Mouse (Mus musculus) ovary, adult 18-20 months (tissue): ENCODE measurements around the gene Ipo8.

Source experiments
- DNase-seq: peaks from one replicate; pipeline ENCODE4 v3.0.0; 2022; ENCODE audit warnings: low spot score, mixed read lengths

The Ipo8 gene

GRCm38 (mm10) chr6:148830748-148831727 is at the start of gene Ipo8:
Gene Ipo8 (minus strand): TSS chr6:148831467.
- peak; percentile 94 for DNase-seq

- no peak for DNase-seq
These were observed 42.6 kb upstream of the Ipo8 start for GRCm38 (mm10) chr6:148873911-148874310.

GRCm38 (mm10) chr6:148845629-148846028 is 14.4 kb upstream of the Ipo8 start:
- no peak for DNase-seq

- no peak for DNase-seq
These were observed 10.5 kb upstream of the Ipo8 start for GRCm38 (mm10) chr6:148841760-148842159.

- DNase-seq = no peak
These were observed 7.2 kb upstream of the Ipo8 start for GRCm38 (mm10) chr6:148838460-148838859.

- DNase-seq = no peak
These were observed 458 bp upstream of the Ipo8 start for GRCm38 (mm10) chr6:148831728-148832121.

- no peak for DNase-seq
These were observed 916 bp downstream of the Ipo8 start for GRCm38 (mm10) chr6:148830355-148830747.

- DNase-seq = no peak
These were observed 5.1 kb downstream of the Ipo8 start for GRCm38 (mm10) chr6:148826119-148826518.

- DNase-seq = no peak
These were observed 12.5 kb downstream of the Ipo8 start for GRCm38 (mm10) chr6:148818624-148819343.

GRCm38 (mm10) chr6:148816751-148817150 is 14.5 kb downstream of the Ipo8 start:
- DNase-seq = no peak

GRCm38 (mm10) chr6:148811117-148811516 is 20.1 kb downstream of the Ipo8 start:
- no peak for DNase-seq

GRCm38 (mm10) chr6:148799773-148800172 is 31.5 kb downstream of the Ipo8 start:
- DNase-seq = no peak

- DNase-seq = no peak
These were observed 36.1 kb downstream of the Ipo8 start for GRCm38 (mm10) chr6:148795145-148795544.

- no peak for DNase-seq
These were observed 42.1 kb downstream of the Ipo8 start for GRCm38 (mm10) chr6:148789010-148789673.

GRCm38 (mm10) chr6:148786186-148786585 is 45.1 kb downstream of the Ipo8 start:
- DNase-seq = no peak

GRCm38 (mm10) chr6:148784418-148784817 is 46.8 kb downstream of the Ipo8 start:
- no peak for DNase-seq

GRCm38 (mm10) chr6:148776236-148776635 is 55.0 kb downstream of the Ipo8 start:
- no peak for DNase-seq

- DNase-seq = no peak
These were observed 59.8 kb downstream of the Ipo8 start for GRCm38 (mm10) chr6:148771423-148771822.

- DNase-seq = no peak
These were observed 62.8 kb downstream of the Ipo8 start for GRCm38 (mm10) chr6:148768419-148768818.

GRCm38 (mm10) chr6:148767228-148767627 is 64.0 kb downstream of the Ipo8 start:
- no peak for DNase-seq

GRCm38 (mm10) chr6:148761967-148762712 is 69.1 kb downstream of the Ipo8 start:
- DNase-seq = no peak

GRCm38 (mm10) chr6:148761475-148761874 is 69.8 kb downstream of the Ipo8 start:
- DNase-seq = no peak
